Mouse (Mus musculus): ENCODE measurements around the gene Sox21. TPM values are rescaled to one million over a fixed set of nuclear protein-coding genes. Genes with fewer than 3 reads are reported as not detected.

Gene Sox21
- polyA plus RNA-seq, 1 experiment from 2014 or later, result 6.0 TPM

Small RNA genes lying within 50 kb of the gene (microRNA-seq; reads per million reads assigned to microRNA genes)
- not detected for gene Mir6241

Other genes with a start within 250 kb of the Sox21 start
- gene Dct, start 184.8 kb downstream of the Sox21 start, polyA plus RNA-seq (2015; fragmentation: Nextera tagmentation; extraction: Ambion mirVana), result 1.1 and 1.2 TPM in 2 replicates
- 15.1 and 17.2 TPM in 2 replicates for gene Tgds, start 104.3 kb downstream of the Sox21 start, polyA plus RNA-seq (2015; fragmentation: Nextera tagmentation; extraction: Ambion mirVana)
- 45.6 and 47.5 TPM in 2 replicates for gene Gpr180, start 99.9 kb downstream of the Sox21 start, polyA plus RNA-seq (2015; fragmentation: Nextera tagmentation; extraction: Ambion mirVana)
- not detected in 2 replicates for gene Gm9376, start 29.9 kb upstream of the Sox21 start, polyA plus RNA-seq (2015; fragmentation: Nextera tagmentation; extraction: Ambion mirVana)